Mouse (Mus musculus): ENCODE measurements around the gene Stmn1. TPM values are rescaled to one million over a fixed set of nuclear protein-coding genes. Genes with fewer than 3 reads are reported as not detected.

Gene Stmn1
- polyA plus RNA-seq, 1 experiment: 115 TPM

DNA sequence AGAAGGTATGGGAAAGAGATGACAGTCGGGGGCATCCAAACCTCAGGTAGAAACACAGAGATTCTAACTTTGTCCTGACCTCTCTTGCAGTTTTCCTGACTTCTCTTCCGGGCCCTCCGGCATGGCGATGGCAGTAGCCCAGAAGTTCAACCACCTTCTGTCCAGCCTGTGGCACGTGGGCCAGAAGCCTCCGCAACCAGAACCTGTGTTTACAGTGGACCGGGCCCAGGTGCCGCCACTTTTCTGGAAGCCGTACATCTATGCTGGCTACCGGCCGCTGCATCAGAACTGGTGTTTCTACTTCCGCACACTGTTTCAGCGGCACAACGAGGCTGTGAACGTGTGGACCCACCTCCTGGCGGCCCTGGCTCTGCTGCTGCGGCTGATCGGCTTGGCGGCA is 38.6 kb downstream of the Stmn1 start:
- Histone ChIP-seq H3K4me1 (peaks cover 63% of the 10 kb centered on the region), H3K4me3 (replicated peaks) (peak overlapping the region; percentile 33), H3K9me3 (peaks cover 20% of the 10 kb centered on the region), H3K27me3 (replicated peaks) (no peaks in the 10 kb centered on the region), H3K36me3 (replicated peaks; ENCODE audit: low read length) (peaks cover 65% of the 10 kb centered on the region)
- no peak for TF ChIP-seq FLI1 (IDR thresholded peaks at IDR 0.05; ENCODE audit: low read length)
- no peak for TF ChIP-seq GATA1 (IDR thresholded peaks at IDR 0.05; ENCODE audit: borderline replicate concordance, low read length)

DNA sequence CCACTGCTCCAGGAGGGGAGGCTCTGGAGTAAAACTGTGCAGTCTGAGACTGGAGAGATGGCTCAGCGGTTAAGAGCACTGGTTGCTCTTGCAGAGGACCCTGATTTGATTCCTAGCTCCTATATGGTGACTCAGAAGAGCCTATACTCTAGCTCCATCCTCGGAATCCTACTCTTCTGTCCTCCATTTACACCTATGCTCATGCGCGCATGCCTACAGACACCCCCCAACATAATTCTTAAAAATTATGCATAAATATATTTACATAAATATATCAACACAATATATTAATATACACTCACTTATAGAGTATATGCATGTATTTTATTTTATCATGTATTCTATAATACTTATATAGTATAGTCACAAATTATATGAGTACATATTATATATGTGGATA is 42.3 kb downstream of the Stmn1 start:
- peaks cover 44% of the 10 kb centered on the region for H3K36me3 ChIP-seq (replicated peaks; ENCODE audit: low read length)
- peaks cover 56% of the 10 kb centered on the region for H3K4me1 ChIP-seq
- H3K4me3 ChIP-seq (replicated peaks): peak overlapping the region; percentile 96
- no peaks in the 10 kb centered on the region for H3K27me3 ChIP-seq (replicated peaks)
- H3K9me3 ChIP-seq: peaks cover 16% of the 10 kb centered on the region; the same call in 1 of the 2 replicates
- no peak for TF ChIP-seq FLI1 (IDR thresholded peaks at IDR 0.05; ENCODE audit: low read length)
- no peak for TF ChIP-seq GATA1 (IDR thresholded peaks at IDR 0.05; ENCODE audit: borderline replicate concordance, low read length)

DNA sequence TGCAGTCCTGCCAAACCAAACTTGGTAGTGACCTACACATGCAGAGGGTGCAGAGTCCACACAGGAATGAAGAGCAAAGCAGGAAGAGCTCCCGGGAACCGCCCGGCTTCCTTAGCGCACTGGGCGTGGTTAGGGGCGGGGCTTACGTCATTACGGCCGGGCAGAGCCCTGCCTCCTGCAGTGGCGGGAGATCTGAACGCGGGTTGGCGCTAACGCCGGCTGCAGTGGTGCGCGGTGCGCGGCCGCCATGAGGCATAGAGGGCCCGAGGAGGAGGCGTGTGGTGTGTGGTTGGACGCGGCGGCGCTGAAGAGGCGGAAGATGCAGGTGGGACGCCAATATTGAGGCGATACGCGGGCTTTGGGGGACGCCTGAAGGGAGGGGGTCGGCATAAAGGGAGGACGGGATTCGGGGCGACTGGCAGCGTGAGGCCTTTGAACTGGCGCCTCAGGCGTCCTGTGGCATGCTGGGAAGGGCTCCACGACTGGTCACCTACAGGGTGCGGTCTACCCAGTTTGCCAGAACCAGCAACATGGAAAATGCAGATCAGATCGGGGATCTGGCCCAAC is 42.8 kb downstream of the Stmn1 start, which contains the start of gene Aunip:
TSS of gene Aunip (plus strand) at position 155 of the 567 bp plus-strand sequence.
- peaks cover 40% of the 10 kb centered on the region for H3K36me3 ChIP-seq (replicated peaks; ENCODE audit: low read length)
- TF ChIP-seq GATA1 (IDR thresholded peaks at IDR 0.05; ENCODE audit: borderline replicate concordance, low read length): no peak
- no peak for TF ChIP-seq FLI1 (IDR thresholded peaks at IDR 0.05; ENCODE audit: low read length)
- H3K9me3 ChIP-seq: peaks cover 16% of the 10 kb centered on the region; the same call in 1 of the 2 replicates
- H3K27me3 ChIP-seq (replicated peaks): no peaks in the 10 kb centered on the region
- peaks cover 56% of the 10 kb centered on the region for H3K4me1 ChIP-seq
- peak within 1 kb of the TSS; percentile 96 for H3K4me3 ChIP-seq (replicated peaks)

DNA sequence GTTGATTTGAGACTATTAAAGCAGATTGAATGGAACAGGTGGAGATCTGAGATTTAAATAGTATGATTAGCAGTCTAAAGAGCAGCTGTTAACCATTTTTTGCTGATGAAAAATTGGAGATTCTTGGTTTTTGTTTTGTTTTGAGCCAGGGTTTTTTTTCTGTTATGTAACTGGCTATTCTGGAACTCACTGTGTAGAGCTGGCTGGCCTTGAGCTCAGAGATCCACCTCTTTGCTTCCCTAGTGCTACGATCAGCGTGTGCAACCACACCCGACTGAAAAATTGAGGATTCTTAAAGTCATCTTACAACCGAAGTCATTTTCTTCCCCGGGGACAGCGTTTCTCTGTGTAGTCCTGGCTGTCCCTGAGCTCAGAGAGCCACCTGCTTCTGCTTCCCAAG is 43.6 kb downstream of the Stmn1 start:
- Histone ChIP-seq H3K4me1 (peaks cover 52% of the 10 kb centered on the region), H3K4me3 (replicated peaks) (peak overlapping the region; percentile 96), H3K36me3 (replicated peaks; ENCODE audit: low read length) (peaks cover 32% of the 10 kb centered on the region), H3K9me3 (peaks cover 15% of the 10 kb centered on the region; the same call in 1 of the 2 replicates), H3K27me3 (replicated peaks) (no peaks in the 10 kb centered on the region)
- TF ChIP-seq GATA1 (IDR thresholded peaks at IDR 0.05; ENCODE audit: borderline replicate concordance, low read length) (no peak), FLI1 (IDR thresholded peaks at IDR 0.05; ENCODE audit: low read length) (no peak)

DNA sequence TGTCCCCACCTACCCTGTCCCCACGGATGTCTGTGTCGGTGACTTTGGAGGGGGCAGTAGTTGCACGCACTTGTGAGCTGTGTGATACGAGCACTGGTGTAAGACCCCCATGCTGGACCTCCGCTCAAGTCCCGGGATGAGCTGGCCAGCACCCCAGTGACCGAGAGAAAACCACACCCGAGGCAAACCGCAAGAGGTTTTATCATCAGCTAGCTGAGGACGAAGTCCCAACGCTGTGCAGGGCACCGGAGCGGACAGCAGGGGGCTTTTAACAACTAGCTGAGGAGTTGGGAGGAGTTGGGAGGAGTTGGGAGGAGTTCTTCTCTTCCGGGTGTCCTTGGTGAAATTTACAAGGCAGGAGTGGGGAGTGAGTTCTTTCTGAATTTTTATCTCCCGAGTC is 44.7 kb downstream of the Stmn1 start:
- Histone ChIP-seq H3K36me3 (replicated peaks; ENCODE audit: low read length) (peaks cover 23% of the 10 kb centered on the region), H3K4me3 (replicated peaks) (no peak overlapping the region), H3K9me3 (peaks cover 7% of the 10 kb centered on the region; the same call in 1 of the 2 replicates), H3K27me3 (replicated peaks) (no peaks in the 10 kb centered on the region), H3K4me1 (peaks cover 52% of the 10 kb centered on the region)
- TF ChIP-seq FLI1 (IDR thresholded peaks at IDR 0.05; ENCODE audit: low read length) (no peak), GATA1 (IDR thresholded peaks at IDR 0.05; ENCODE audit: borderline replicate concordance, low read length) (no peak)

DNA sequence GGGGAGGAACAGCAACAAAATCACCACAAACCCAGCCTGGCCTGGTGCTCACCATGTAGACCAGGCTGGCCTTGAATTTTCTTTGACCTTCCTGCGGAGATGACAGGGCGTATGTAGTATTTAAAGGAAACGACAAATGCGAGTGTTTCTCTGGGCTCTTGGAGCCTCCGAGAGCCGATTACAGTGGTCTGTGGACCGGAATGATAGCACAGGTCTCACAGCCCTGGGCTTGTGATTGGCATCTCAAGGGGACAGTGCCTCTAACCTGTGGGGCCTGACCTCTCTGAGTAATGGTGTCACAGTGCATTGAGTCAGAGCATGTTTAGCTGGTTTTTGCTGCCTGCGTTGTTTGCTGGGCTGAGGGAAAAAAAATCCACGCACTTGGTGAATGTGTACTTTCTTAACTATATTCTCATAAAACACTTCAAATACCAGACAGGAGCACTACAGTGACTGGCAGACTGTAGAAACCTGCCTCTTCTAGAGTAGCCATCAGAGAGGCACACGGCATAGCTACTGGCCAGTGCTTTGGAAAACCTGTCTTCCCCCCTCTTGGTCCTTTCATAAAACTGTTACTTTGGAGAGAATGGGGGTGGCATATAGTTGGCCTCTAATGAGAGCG is 46.3 kb downstream of the Stmn1 start:
- peaks cover 49% of the 10 kb centered on the region for H3K4me1 ChIP-seq
- H3K36me3 ChIP-seq (replicated peaks; ENCODE audit: low read length): peaks cover 15% of the 10 kb centered on the region
- TF ChIP-seq GATA1 (IDR thresholded peaks at IDR 0.05; ENCODE audit: borderline replicate concordance, low read length) (no peak), FLI1 (IDR thresholded peaks at IDR 0.05; ENCODE audit: low read length) (no peak)
- no peaks in the 10 kb centered on the region for H3K9me3 ChIP-seq
- H3K4me3 ChIP-seq (replicated peaks): no peak overlapping the region
- H3K27me3 ChIP-seq (replicated peaks): no peaks in the 10 kb centered on the region

DNA sequence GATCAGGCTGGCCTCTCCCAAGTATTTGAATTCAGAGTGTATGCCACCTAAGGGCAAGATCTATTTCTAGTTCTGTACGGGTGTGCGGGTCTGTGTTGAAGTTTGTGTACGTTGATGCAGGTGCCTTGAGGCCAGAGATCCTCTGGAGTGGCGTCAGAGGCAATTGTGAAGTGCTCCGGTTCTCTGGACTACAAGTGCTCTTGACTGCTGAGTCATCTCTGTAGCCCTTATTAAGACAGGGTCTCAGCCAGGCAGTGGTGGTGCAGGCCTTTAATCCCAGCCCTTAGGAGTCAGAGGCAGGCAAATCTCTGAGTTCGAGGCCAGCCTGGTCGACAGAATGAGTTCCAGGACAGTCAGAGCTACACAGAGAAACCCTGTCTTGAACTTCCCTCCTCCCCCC is 47.5 kb downstream of the Stmn1 start:
- TF ChIP-seq GATA1 (IDR thresholded peaks at IDR 0.05; ENCODE audit: borderline replicate concordance, low read length) (no peak), FLI1 (IDR thresholded peaks at IDR 0.05; ENCODE audit: low read length) (no peak)
- peaks cover 21% of the 10 kb centered on the region for H3K36me3 ChIP-seq (replicated peaks; ENCODE audit: low read length)
- H3K4me1 ChIP-seq: peaks cover 49% of the 10 kb centered on the region
- H3K4me3 ChIP-seq (replicated peaks): no peak overlapping the region
- H3K27me3 ChIP-seq (replicated peaks): no peaks in the 10 kb centered on the region
- H3K9me3 ChIP-seq: no peaks in the 10 kb centered on the region

DNA sequence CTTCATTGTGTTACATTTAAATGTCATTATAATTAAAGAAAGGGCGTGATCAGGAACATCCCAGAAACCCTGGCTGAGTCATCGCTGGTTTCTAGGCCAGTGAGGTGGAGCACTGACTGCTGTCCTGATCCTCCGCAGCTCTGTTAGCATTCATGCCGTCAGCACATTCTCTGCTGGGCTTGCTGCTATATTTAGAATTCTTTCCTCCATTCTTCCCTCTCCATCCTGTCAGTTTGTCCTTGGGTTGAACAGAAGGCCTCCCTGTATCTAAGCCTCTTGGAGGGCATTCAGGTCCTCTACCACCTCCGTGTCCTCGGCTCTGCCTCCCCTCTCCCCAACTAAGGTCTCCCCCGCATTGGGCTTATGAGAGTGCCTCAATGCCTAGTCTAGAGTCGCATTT is 48.9 kb downstream of the Stmn1 start:
- TF ChIP-seq FLI1 (IDR thresholded peaks at IDR 0.05; ENCODE audit: low read length) (no peak), GATA1 (IDR thresholded peaks at IDR 0.05; ENCODE audit: borderline replicate concordance, low read length) (no peak)
- Histone ChIP-seq H3K27me3 (replicated peaks) (no peaks in the 10 kb centered on the region), H3K4me1 (peaks cover 39% of the 10 kb centered on the region), H3K36me3 (replicated peaks; ENCODE audit: low read length) (peaks cover 30% of the 10 kb centered on the region), H3K9me3 (no peaks in the 10 kb centered on the region), H3K4me3 (replicated peaks) (no peak overlapping the region)

DNA sequence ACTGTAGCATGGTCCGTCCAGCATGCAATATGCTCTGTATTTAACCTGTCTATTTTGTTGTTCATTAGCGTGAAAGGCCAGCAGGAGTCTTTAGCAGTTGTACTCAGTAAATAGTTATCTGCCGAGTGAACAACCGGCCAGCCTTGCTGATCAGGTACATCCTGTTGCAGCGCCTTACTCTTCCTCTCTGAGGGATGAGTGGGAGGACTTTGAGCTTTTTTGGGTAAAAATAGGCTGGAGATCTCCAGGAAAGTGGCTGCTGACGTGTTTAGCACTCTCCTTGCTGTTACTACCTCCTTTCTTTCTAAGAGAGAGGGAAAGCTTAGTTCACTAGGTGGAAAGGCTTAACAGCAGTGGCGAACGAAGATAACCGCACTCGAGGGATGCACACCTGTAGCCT is 49.6 kb downstream of the Stmn1 start:
- Histone ChIP-seq H3K4me3 (replicated peaks) (no peak overlapping the region), H3K27me3 (replicated peaks) (no peaks in the 10 kb centered on the region), H3K36me3 (replicated peaks; ENCODE audit: low read length) (peaks cover 33% of the 10 kb centered on the region), H3K4me1 (peaks cover 39% of the 10 kb centered on the region), H3K9me3 (no peaks in the 10 kb centered on the region)
- no peak for TF ChIP-seq FLI1 (IDR thresholded peaks at IDR 0.05; ENCODE audit: low read length)

DNA sequence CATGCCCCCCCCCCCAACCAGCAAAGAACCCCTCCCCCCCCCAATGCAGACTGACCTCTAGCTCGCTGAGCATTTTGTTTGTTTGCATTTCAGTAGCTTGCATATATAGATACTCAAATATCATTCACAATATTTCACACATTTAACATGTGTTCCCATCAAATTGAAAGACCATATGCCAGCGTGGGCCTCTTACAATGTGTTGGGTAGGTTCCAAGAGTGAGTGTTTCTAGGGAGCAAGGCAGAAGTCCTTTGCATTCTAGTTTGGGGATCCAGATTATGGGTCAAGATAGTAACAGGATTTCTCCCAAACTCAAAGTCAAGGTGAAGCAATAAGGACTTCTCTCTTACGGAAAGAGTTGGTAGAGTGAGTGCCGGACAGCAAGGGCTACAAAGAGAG is 50.4 kb downstream of the Stmn1 start:
- no peaks in the 10 kb centered on the region for H3K9me3 ChIP-seq
- H3K36me3 ChIP-seq (replicated peaks; ENCODE audit: low read length): peaks cover 41% of the 10 kb centered on the region
- TF ChIP-seq FLI1 (IDR thresholded peaks at IDR 0.05; ENCODE audit: low read length) (no peak), GATA1 (IDR thresholded peaks at IDR 0.05; ENCODE audit: borderline replicate concordance, low read length) (no peak)
- no peak overlapping the region for H3K4me3 ChIP-seq (replicated peaks)
- H3K27me3 ChIP-seq (replicated peaks): no peaks in the 10 kb centered on the region
- H3K4me1 ChIP-seq: peaks cover 44% of the 10 kb centered on the region
